Mouse (Mus musculus) lung, embryonic 14.5 days (tissue): ENCODE results near the gene Ugt1a9. TPM values are rescaled to one million over a fixed set of nuclear protein-coding genes. Genes with fewer than 3 reads are reported as not detected.

Source experiments
- ATAC-seq: fragments of 200-750 bp; cut with Nextera tagmentation; 2 replicates; pipeline ENCODE4 v1.8.0; 2017; ENCODE audit warnings: mild to moderate bottlenecking, moderate TSS enrichment, moderate library complexity; ENCODE audit not compliant: insufficient read depth
- DNase-seq: peaks from one replicate; pipeline ENCODE4 v3.0.0-alpha.2; 2015
- H3K27ac ChIP-seq: fragments of 300-500 bp; sonication (generic); 2 replicates; pipeline ENCODE4 v1.5.1; 2014; ENCODE audit warnings: low read depth, mild to moderate bottlenecking, moderate library complexity
- H3K27me3 ChIP-seq: fragments of 300-500 bp; sonication (generic); 2 replicates; pipeline ENCODE4 v1.6.1; 2014; ENCODE audit warnings: low read length, control low read depth; ENCODE audit not compliant: insufficient read depth
- H3K36me3 ChIP-seq: fragments of 300-500 bp; sonication (generic); 2 replicates; pipeline ENCODE4 v1.6.1; 2014; ENCODE audit warnings: control low read depth; ENCODE audit not compliant: insufficient read depth
- H3K4me1 ChIP-seq: fragments of 300-500 bp; sonication (generic); 2 replicates; pipeline ENCODE4 v1.6.1; 2014; ENCODE audit warnings: antibody characterized with exemption, control low read depth; ENCODE audit not compliant: insufficient read depth
- H3K4me2 ChIP-seq: fragments of 300-500 bp; sonication (generic); 2 replicates; pipeline ENCODE4 v1.6.1; 2014; ENCODE audit warnings: mild to moderate bottlenecking
- H3K4me3 ChIP-seq: fragments of 300-500 bp; sonication (generic); 2 replicates; pipeline ENCODE4 v1.5.1; 2014; ENCODE audit warnings: low read depth, low read length
- H3K9ac ChIP-seq: fragments of 300-500 bp; sonication (generic); 2 replicates; pipeline ENCODE4 v1.6.1; 2014
- H3K9me3 ChIP-seq: fragments of 300-500 bp; sonication (generic); 2 replicates; pipeline ENCODE4 v1.6.1; 2016; ENCODE audit warnings: low read depth, low read length, control low read depth
- CTCF ChIP-seq: IDR thresholded peaks from 2 replicates; pipeline ENCODE4 v1.5.1; 2016; ENCODE audit warnings: antibody characterized with exemption, low read depth
- WGBS: fragments of 180-500 bp; shearing (Covaris S2); extraction: QIAGEN DNeasy Blood & Tissue Kit; methylation state at CpG from one replicate; pipeline ENCODE4 v1.1.7; 2014; 5-methylcytosine and 5-hydroxymethylcytosine counted together
- polyA plus RNA-seq: library from polyadenylated mRNA; unstranded; fragments of >200 nt; fragmentation: Nextera tagmentation; extraction: Ambion mirVana; gene quantifications from 2 replicates; pipeline ENCODE4 v1.2.1, GENCODE M21; 2014

Ugt1a9 gene
- polyA plus RNA-seq, 1 experiment from 2014 or later = not detected

DNA sequence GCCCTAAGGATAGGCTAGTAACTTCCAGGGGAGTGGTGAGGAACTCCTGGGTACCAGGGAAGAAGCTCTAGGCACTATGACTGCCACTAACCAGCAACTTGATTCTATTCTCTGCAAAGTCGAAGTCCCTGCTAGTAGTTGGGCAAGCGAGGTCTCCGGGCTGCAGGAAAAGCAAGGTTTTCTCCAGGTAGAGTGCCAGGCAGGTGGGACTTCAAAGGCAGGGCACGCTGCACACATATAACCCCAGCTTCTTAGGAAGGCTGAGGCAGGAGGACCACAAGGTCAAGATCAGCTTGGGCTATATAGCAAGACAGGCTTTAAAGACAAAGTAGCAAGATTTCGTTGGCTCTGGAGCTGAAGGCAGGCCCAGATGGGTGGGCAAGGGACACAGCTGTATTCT, 193.2 kb downstream of the Ugt1a9 start:
- Histone ChIP-seq H3K27me3 (no peaks in the 10 kb centered on the region), H3K27ac (no peak overlapping the region), H3K4me3 (no peak overlapping the region), H3K9me3 (no peaks in the 10 kb centered on the region), H3K4me2 (no peak overlapping the region), H3K9ac (no peak overlapping the region), H3K4me1 (no peaks in the 10 kb centered on the region), H3K36me3 (peaks cover 93% of the 10 kb centered on the region)
- no peak for ATAC-seq
- 90% methylated on average over 5 of the region's 5 CpGs for WGBS
- no peak for DNase-seq
- no peak for TF ChIP-seq CTCF

DNA sequence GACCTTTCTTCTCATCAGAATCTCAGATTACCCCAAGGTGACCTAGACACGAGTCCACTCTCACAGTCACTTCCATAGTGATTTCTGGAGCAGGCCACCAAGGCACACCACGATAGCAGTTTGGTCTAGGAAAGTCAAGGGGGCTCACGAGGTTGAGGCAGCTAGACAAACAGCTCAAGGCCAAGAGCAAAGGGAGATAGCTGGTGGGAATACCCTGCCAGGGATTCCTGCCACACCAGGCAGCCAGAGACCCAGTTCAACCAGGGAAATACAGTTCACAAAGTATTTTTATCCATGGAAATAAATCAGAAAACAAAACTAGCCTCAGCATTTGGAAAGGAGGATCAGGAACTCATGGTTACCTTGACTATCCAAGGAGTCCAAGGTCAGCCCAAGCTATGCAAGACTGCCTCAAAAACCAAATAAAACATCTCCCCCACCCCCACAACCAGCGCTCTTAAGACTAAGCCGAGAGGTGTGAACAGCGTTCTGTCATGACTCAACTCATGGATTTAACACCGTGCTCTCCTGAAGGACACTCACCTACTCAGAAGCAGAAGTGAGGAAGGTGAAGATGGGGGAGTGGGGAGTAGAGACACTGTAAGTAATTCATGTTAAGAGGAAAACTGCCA, 193.8 kb downstream of the Ugt1a9 start:
- Histone ChIP-seq H3K9ac (no peak overlapping the region), H3K36me3 (peaks cover 98% of the 10 kb centered on the region), H3K4me3 (no peak overlapping the region), H3K4me1 (no peaks in the 10 kb centered on the region), H3K27ac (no peak overlapping the region), H3K4me2 (no peak overlapping the region), H3K9me3 (no peaks in the 10 kb centered on the region), H3K27me3 (no peaks in the 10 kb centered on the region)
- DNase-seq = no peak
- TF ChIP-seq CTCF = no peak
- 80% methylated on average over 7 of the region's 7 CpGs for WGBS
- ATAC-seq = no peak

DNA sequence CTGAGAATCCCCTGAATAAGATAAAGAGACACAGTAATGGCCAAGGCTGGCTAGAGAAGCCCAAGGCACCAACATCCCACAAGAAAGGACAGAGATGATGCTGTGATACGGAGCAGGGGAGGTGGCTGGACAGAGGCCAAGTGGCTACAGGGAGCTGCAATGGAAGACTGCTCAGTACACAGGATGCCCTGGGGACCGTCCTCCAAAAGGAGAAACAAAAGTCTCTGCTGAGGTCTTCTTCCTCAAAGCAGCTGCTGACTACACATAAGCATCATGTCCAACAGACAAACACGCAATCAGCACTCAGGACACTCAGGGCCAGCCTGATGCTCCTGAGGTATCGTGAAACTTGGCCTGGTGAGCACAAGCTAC, 194.3 kb downstream of the Ugt1a9 start:
- Histone ChIP-seq H3K4me1 (no peaks in the 10 kb centered on the region), H3K27ac (no peak overlapping the region), H3K9me3 (no peaks in the 10 kb centered on the region), H3K27me3 (no peaks in the 10 kb centered on the region), H3K4me3 (no peak overlapping the region), H3K36me3 (peaks cover 100% of the 10 kb centered on the region), H3K9ac (no peak overlapping the region), H3K4me2 (no peak overlapping the region)
- ATAC-seq (no peak), DNase-seq (no peak)
- no peak for TF ChIP-seq CTCF
- 72% methylated on average over 4 of the region's 4 CpGs for WGBS

DNA sequence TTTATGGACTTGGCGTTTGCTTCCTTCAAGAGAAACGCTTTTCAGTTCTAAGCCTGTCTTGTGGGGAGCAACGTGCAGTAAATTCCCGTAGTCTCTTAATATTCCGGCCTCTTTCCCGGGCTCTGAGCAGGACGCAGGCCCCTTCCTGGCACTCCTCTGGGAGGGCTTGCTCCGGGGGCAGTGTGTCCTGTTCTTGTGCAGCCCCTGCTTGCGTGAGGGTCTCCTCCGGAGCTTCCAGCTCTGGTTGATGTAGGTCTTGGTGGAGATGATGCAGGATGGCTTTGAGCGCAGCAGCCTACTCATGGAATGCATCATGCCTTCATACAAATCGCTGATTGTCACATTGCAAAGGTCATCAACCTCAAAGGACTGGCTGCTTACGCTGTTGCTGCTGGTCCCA, 195.5 kb downstream of the Ugt1a9 start:
- Histone ChIP-seq H3K9ac (no peak overlapping the region), H3K4me2 (no peak overlapping the region), H3K27me3 (no peaks in the 10 kb centered on the region), H3K4me3 (no peak overlapping the region), H3K9me3 (no peaks in the 10 kb centered on the region), H3K27ac (no peak overlapping the region), H3K4me1 (no peaks in the 10 kb centered on the region), H3K36me3 (peaks cover 91% of the 10 kb centered on the region)
- no peak for TF ChIP-seq CTCF
- WGBS = 87% methylated on average over 13 of the region's 13 CpGs
- DNase-seq = no peak
- ATAC-seq = no peak

DNA sequence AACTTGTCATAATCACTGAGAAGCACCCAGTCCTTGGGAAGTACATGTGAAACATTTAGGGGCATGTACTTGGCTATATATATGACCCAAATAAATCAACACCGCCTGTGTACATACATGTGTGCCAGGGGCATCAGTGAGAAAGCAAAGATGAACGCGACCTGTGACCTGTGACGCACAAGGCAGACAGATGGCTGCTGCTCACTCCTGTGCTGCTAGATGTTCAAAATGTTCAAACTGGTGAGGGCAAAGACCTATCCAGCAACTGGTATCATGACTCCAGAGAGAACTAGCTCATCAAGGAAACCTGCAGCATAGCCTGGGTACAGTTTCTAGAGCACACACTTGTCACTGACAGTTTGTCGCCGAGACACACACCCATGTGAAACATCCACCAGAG, 196.9 kb downstream of the Ugt1a9 start:
- H3K36me3 ChIP-seq = peaks cover 91% of the 10 kb centered on the region
- 90% methylated on average over 6 of the region's 6 CpGs for WGBS
- no peak for ATAC-seq
- TF ChIP-seq CTCF = no peak
- no peak overlapping the region for H3K9ac ChIP-seq
- H3K27ac ChIP-seq = no peak overlapping the region
- H3K4me3 ChIP-seq = no peak overlapping the region
- H3K4me1 ChIP-seq = no peaks in the 10 kb centered on the region
- no peak for DNase-seq
- H3K27me3 ChIP-seq = no peaks in the 10 kb centered on the region
- H3K9me3 ChIP-seq = no peaks in the 10 kb centered on the region
- no peak overlapping the region for H3K4me2 ChIP-seq

DNA sequence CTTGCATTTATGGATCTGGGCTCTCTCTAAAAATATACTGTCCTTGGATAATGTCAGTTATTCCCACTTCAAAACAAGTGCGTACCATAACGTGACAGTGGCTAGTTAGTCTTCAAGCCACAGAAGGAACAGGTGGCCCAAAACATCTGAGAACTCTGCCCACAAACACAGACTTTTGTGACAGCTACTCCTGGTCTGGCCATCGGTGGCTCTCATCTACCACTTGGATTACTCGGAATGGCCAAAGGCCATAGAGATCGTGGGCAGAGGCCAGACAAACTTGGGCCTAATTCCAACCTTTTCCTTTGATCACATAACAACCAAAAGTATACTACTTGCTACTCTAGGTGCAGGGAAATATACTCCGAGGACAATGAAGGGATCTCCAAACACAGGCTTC, 197.5 kb downstream of the Ugt1a9 start:
- Histone ChIP-seq H3K9me3 (no peaks in the 10 kb centered on the region), H3K4me1 (no peaks in the 10 kb centered on the region), H3K4me3 (no peak overlapping the region), H3K36me3 (peaks cover 91% of the 10 kb centered on the region), H3K4me2 (no peak overlapping the region), H3K27ac (no peak overlapping the region), H3K27me3 (no peaks in the 10 kb centered on the region), H3K9ac (no peak overlapping the region)
- ATAC-seq (no peak), DNase-seq (no peak)
- TF ChIP-seq CTCF = no peak
- 85% methylated on average over 6 of the region's 6 CpGs for WGBS

Other genes with a start within 250 kb of the Ugt1a9 start
- gene Dgkd, start 217.5 kb upstream of the Ugt1a9 start, polyA plus RNA-seq = 32.8 and 36.1 TPM in 2 replicates
- gene Usp40, start 62.2 kb upstream of the Ugt1a9 start, polyA plus RNA-seq = 35.6 and 36.7 TPM in 2 replicates
- gene Ugt1a10, start 15.4 kb upstream of the Ugt1a9 start, polyA plus RNA-seq = not detected in 2 replicates
- not detected in 2 replicates for gene Ugt1a8, start 17.0 kb downstream of the Ugt1a9 start, polyA plus RNA-seq
- gene Ugt1a7c, start 24.3 kb downstream of the Ugt1a9 start, polyA plus RNA-seq = 1.5 and 1.7 TPM in 2 replicates
- 0.38 TPM in 1 of 2 replicates, not detected in the other for gene Ugt1a6b, start 32.5 kb downstream of the Ugt1a9 start, polyA plus RNA-seq
- gene Ugt1a6a, start 64.0 kb downstream of the Ugt1a9 start, polyA plus RNA-seq = 0.96 and 1.2 TPM in 2 replicates
- 0.08 TPM in 1 of 2 replicates, not detected in the other for gene Ugt1a5, start 95.2 kb downstream of the Ugt1a9 start, polyA plus RNA-seq
- gene Ugt1a2, start 129.8 kb downstream of the Ugt1a9 start, polyA plus RNA-seq = not detected in 2 replicates
- 6.2 and 8.2 TPM in 2 replicates for gene Dnajb3, start 135.0 kb downstream of the Ugt1a9 start, polyA plus RNA-seq
- gene Ugt1a1, start 141.2 kb downstream of the Ugt1a9 start, polyA plus RNA-seq = 0.16 TPM in 1 of 2 replicates, not detected in the other
- 2.1 and 2.7 TPM in 2 replicates for gene Mroh2a, start 156.2 kb downstream of the Ugt1a9 start, polyA plus RNA-seq
- 215 and 225 TPM in 2 replicates for gene Hjurp, start 206.8 kb downstream of the Ugt1a9 start, polyA plus RNA-seq
- 0.18 TPM in 1 of 2 replicates, not detected in the other for gene Trpm8, start 206.9 kb downstream of the Ugt1a9 start, polyA plus RNA-seq